Mouse (Mus musculus): Measurements from ENCODE around the gene Crygf. TPM values are rescaled to one million over a fixed set of nuclear protein-coding genes. Genes with fewer than 3 reads are reported as not detected.
A peak's percentile ranks its signal among the peaks of the same experiment; 100 is the strongest.
"Not testable (repeated sequence)": the region's sequence is repeated elsewhere in the genome, so short reads cannot be mapped to it uniquely, and the experiment has no call there.

Crygf gene
- polyA plus RNA-seq (2015; fragmentation: Nextera tagmentation; extraction: Ambion mirVana), result not detected in 2 replicates

DNA sequence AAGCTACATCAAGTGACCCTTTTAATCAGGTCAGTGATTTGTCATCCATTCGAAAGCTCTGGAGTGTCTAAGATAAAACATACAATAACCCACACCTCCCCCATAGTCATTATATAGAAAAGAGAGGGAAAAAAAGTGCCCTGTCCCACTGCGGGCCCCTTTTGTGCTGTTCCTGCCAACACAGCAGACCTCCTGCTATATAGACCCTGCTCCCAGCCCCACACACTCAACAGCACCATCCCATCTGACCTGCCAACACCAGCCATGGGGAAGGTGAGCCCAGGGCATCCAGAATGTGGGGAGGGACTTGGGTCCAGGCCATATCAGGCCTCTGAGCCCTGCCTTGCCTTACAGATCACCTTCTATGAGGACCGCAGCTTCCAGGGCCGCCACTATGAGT lies at the start of gene Crygf:
Crygf (plus strand) TSS at position 227 of the 400 bp plus-strand sequence.
- Histone ChIP-seq H3K4me1 (ENCODE audit: insufficient read depth, low read length) (peaks cover 6% of the 10 kb centered on the region; the same call in 1 of the 2 replicates), H3K9ac (replicated peaks; ENCODE audit: low read length) (no peak within 1 kb of the TSS), H3K4me2 (replicated peaks; ENCODE audit: low read depth, low read length) (no peak within 1 kb of the TSS), H3K9me3 (ENCODE audit: low read length) (no peaks in the 10 kb centered on the region), H3K36me3 (ENCODE audit: insufficient read depth, low read length) (no peaks in the 10 kb centered on the region), H3K4me3 (ENCODE audit: low read length) (no peak within 1 kb of the TSS), H3K27ac (ENCODE audit: low read length) (no peak within 1 kb of the TSS; the same call in 1 of the 2 replicates), H3K27me3 (ENCODE audit: insufficient read depth, low read length) (no peaks in the 10 kb centered on the region)
- peak; percentile 25; the same call in 1 of the 2 replicates for ATAC-seq (ENCODE audit: low FRiP score, low TSS enrichment)
- WGBS, result 67% methylated on average over 4 of the region's 4 CpGs

DNA sequence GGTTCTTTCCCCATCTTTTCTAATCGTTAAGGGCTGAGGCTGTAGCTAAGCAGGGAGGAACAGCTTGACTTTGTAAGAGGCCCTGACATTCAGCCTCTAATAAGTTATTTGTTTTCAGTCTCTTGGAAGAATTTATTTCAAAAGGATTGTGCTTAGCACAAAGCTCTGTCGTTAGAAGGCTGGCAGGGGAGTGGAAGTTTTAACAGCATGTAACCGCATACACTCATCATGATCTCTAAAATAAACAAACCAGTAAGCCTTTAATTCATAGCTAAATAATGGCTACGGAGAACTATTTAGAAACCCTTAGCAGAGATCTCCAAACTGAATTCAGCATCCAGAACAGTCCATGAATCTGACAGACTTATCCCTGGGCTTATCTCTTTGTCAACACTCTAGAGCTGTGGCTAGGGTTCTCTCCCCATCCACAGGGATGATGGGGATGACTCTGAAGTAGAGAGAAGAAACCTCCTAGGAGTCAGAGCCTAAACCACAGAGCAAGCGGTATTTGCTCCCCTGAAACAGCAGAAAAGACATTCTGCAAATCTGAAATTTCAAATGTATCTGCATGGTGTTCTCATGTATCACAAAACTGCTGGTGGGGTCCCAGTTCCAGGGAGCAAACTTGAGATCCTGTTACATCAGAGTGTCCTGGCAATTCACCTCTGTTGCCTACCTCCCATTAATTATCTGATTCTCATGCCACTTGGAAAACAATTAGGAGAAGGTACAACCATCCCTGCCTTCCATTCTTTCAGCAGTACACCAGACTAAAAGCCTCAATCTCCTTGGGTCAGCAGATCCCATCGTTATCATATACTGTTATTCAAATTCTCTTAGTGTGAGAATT lies 734 bp upstream of the Crygf start:
- no peaks in the 10 kb centered on the region for H3K27me3 ChIP-seq (ENCODE audit: insufficient read depth, low read length)
- H3K27ac ChIP-seq (ENCODE audit: low read length), result no peak overlapping the region; the same call in 1 of the 2 replicates
- no peak overlapping the region for H3K4me2 ChIP-seq (replicated peaks; ENCODE audit: low read depth, low read length)
- H3K36me3 ChIP-seq (ENCODE audit: insufficient read depth, low read length), result no peaks in the 10 kb centered on the region
- 0 out of 2 replicates have a peak, but pooled peaks cover 3% of the 10 kb centered on the region for H3K9me3 ChIP-seq (ENCODE audit: low read length)
- no peak overlapping the region for H3K9ac ChIP-seq (replicated peaks; ENCODE audit: low read length)
- ATAC-seq (ENCODE audit: low FRiP score, low TSS enrichment), result peak; percentile 84
- no peak overlapping the region for H3K4me3 ChIP-seq (ENCODE audit: low read length)
- 22% methylated on average over 6 of the region's 6 CpGs for WGBS
- peaks cover 6% of the 10 kb centered on the region; the same call in 1 of the 2 replicates for H3K4me1 ChIP-seq (ENCODE audit: insufficient read depth, low read length)

DNA sequence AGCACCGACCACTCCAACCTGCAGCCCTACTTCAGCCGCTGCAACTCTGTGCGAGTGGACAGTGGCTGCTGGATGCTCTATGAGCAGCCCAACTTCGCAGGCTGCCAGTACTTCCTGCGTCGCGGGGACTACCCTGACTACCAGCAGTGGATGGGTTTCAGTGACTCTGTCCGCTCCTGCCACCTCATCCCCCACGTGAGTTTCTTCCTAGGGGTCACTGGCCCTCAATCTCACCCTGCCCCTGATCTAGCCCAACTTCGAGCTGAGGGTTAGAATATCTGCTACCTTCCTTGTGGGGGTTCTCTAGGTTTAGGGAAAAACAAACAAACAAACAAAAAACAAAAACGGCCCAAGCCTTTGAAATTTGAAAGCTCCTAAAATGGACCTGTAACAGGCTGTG lies 376 bp downstream of the Crygf start:
- H3K27ac ChIP-seq (ENCODE audit: low read length); H3K9ac ChIP-seq (replicated peaks; ENCODE audit: low read length); H3K4me1 ChIP-seq (ENCODE audit: insufficient read depth, low read length); H3K27me3 ChIP-seq (ENCODE audit: insufficient read depth, low read length); H3K9me3 ChIP-seq (ENCODE audit: low read length); H3K36me3 ChIP-seq (ENCODE audit: insufficient read depth, low read length); H3K4me3 ChIP-seq (ENCODE audit: low read length); H3K4me2 ChIP-seq (replicated peaks; ENCODE audit: low read depth, low read length): not testable (repeated sequence)
- peak; percentile 58 for ATAC-seq (ENCODE audit: low FRiP score, low TSS enrichment)
- WGBS, result 76% methylated on average over 11 of the region's 11 CpGs

DNA sequence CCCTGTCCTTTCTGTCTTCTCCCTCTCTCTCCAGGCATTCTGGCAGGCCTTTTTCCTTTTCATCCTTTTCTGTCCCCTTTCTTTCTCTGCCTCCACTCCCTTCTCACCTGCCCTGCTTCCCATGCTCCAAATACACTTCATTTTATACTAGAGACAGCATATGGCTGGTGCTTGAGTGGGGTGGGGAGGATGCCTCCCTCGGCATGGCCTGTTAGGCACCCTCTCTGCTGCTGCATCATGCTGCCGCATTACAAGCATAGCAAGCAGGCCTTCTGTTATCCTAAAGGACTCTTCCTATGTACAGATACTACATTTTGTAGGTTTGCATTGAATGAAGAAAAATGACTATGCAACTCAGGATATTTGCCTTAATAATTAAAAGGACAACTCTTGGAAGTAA lies 3.7 kb downstream of the Crygf start:
- no peak overlapping the region for H3K4me3 ChIP-seq (ENCODE audit: low read length)
- H3K9ac ChIP-seq (replicated peaks; ENCODE audit: low read length), result no peak overlapping the region
- WGBS, result 74% methylated on average over 2 of the region's 2 CpGs
- no peak for ATAC-seq (ENCODE audit: low FRiP score, low TSS enrichment)
- no peaks in the 10 kb centered on the region for H3K9me3 ChIP-seq (ENCODE audit: low read length)
- H3K4me2 ChIP-seq (replicated peaks; ENCODE audit: low read depth, low read length), result no peak overlapping the region
- peaks cover 6% of the 10 kb centered on the region; the same call in 1 of the 2 replicates for H3K4me1 ChIP-seq (ENCODE audit: insufficient read depth, low read length)
- no peak overlapping the region for H3K27ac ChIP-seq (ENCODE audit: low read length)
- no peaks in the 10 kb centered on the region for H3K36me3 ChIP-seq (ENCODE audit: insufficient read depth, low read length)
- H3K27me3 ChIP-seq (ENCODE audit: insufficient read depth, low read length), result no peaks in the 10 kb centered on the region

DNA sequence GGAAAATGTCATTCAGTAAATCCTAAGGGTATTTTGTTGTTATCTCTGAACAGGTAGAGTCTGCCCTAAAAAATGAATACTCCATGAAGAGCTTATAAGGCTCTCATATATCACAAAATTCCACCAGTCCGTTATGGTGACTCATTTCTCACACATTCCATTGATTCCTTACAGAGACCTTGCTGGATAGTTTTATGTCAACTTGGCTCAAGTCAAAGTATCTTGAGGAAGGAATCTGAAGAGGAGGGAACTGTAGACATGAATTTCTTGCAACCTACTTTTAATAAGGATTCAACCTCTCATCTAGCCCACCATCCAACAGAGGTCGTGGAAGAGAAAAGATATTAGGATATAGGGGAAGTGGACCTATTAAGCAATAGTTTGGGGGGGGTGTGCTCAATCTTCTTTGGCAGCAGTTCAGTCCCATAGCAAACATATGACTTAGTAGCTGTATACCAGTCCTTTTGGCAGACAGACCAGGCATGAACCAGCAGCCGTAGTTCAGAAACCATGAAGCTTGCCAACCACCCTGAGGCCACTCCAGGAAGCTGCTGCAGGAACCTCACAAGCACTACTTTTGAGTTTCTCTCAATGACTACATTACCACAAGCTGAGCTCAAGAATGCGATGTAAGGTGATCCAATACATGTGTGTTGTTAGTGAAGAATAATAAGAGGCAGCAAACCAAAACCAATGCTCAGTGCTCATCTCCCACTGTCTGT lies 5.9 kb downstream of the Crygf start:
- ATAC-seq (ENCODE audit: low FRiP score, low TSS enrichment), result no peak
- no peak overlapping the region for H3K4me3 ChIP-seq (ENCODE audit: low read length)
- H3K27ac ChIP-seq (ENCODE audit: low read length), result no peak overlapping the region
- WGBS, result 82% methylated on average over 4 of the region's 4 CpGs
- no peak overlapping the region for H3K9ac ChIP-seq (replicated peaks; ENCODE audit: low read length)
- no peaks in the 10 kb centered on the region for H3K9me3 ChIP-seq (ENCODE audit: low read length)
- H3K4me1 ChIP-seq (ENCODE audit: insufficient read depth, low read length), result no peaks in the 10 kb centered on the region
- H3K27me3 ChIP-seq (ENCODE audit: insufficient read depth, low read length), result no peaks in the 10 kb centered on the region
- no peaks in the 10 kb centered on the region for H3K36me3 ChIP-seq (ENCODE audit: insufficient read depth, low read length)
- H3K4me2 ChIP-seq (replicated peaks; ENCODE audit: low read depth, low read length), result no peak overlapping the region

Other genes starting within 250 kb of the Crygf start
- gene Map2, start 248.8 kb downstream of the Crygf start, polyA plus RNA-seq (2015; fragmentation: Nextera tagmentation; extraction: Ambion mirVana), result 6.9 and 8.2 TPM in 2 replicates

Data from kidney, embryonic 16.5 days (tissue).